Mouse (Mus musculus) liver, embryonic 16.5 days (tissue): Measurements from ENCODE around the gene Ldb2. TPM values are rescaled to one million over a fixed set of nuclear protein-coding genes. Genes with fewer than 3 reads are reported as not detected.

ENCODE experiments used
- ATAC-seq: fragments of 200-750 bp; cut with Nextera tagmentation; 2 replicates; pipeline ENCODE4 v1.8.0; 2017; ENCODE audit warnings: low read depth, mild to moderate bottlenecking, moderate number of reproducible peaks, moderate library complexity
- H3K27ac ChIP-seq: fragments of 300-500 bp; sonication (generic); 2 replicates; pipeline ENCODE4 v1.5.1; 2014; ENCODE audit warnings: mild to moderate bottlenecking, low read length
- H3K27me3 ChIP-seq: fragments of 300-500 bp; sonication (generic); 2 replicates; pipeline ENCODE4 v1.6.1; 2014; ENCODE audit warnings: low read depth, low read length, mixed read lengths; ENCODE audit not compliant: control insufficient read depth, insufficient read depth
- H3K36me3 ChIP-seq: fragments of 300-500 bp; sonication (generic); 2 replicates; pipeline ENCODE4 v1.6.1; 2014; ENCODE audit warnings: mild to moderate bottlenecking; ENCODE audit not compliant: control insufficient read depth, insufficient read depth
- H3K4me1 ChIP-seq: fragments of 300-500 bp; sonication (generic); 2 replicates; pipeline ENCODE4 v1.6.1; 2014; ENCODE audit warnings: low read depth, low read length, mixed read lengths; ENCODE audit not compliant: control insufficient read depth
- H3K4me2 ChIP-seq: fragments of 300-500 bp; sonication (generic); 2 replicates; pipeline ENCODE4 v1.6.1; 2014; ENCODE audit warnings: low read depth, low read length, mixed read lengths
- H3K4me3 ChIP-seq: fragments of 300-500 bp; sonication (generic); 2 replicates; pipeline ENCODE4 v1.5.1; 2014; ENCODE audit warnings: low read depth, mild to moderate bottlenecking, low read length
- H3K9ac ChIP-seq: fragments of 300-500 bp; sonication (generic); 2 replicates; pipeline ENCODE4 v1.6.1; 2014; ENCODE audit warnings: low read depth, low read length
- H3K9me3 ChIP-seq: fragments of 300-500 bp; sonication (generic); replicated peaks from 2 replicates; pipeline ENCODE4 v1.6.1; 2016; ENCODE audit warnings: low read length; ENCODE audit not compliant: control insufficient read depth
- WGBS: fragments of 180-500 bp; shearing (Covaris S2); extraction: QIAGEN DNeasy Blood & Tissue Kit; methylation state at CpG from one replicate; pipeline ENCODE4 v1.1.7; 2014; ENCODE audit not compliant: insufficient replicate concordance; 5-methylcytosine and 5-hydroxymethylcytosine counted together
- polyA plus RNA-seq: library from polyadenylated mRNA; unstranded; fragments of >200 nt; fragmentation: Nextera tagmentation; extraction: Ambion mirVana; gene quantifications from 2 replicates; pipeline ENCODE4 v1.2.1, GENCODE M21; 2015

Gene Ldb2
- polyA plus RNA-seq, 1 experiment from 2014 or later, result 5.9 TPM

GRCm38 (mm10) chr5:44553155-44553554 lies 246.3 kb downstream of the Ldb2 start:
- no peaks in the 10 kb centered on the region for H3K4me1 ChIP-seq
- no peak overlapping the region for H3K9ac ChIP-seq
- H3K9me3 ChIP-seq, result no peaks in the 10 kb centered on the region
- no peaks in the 10 kb centered on the region for H3K27me3 ChIP-seq
- no peak overlapping the region for H3K27ac ChIP-seq
- no peak for ATAC-seq
- no peaks in the 10 kb centered on the region for H3K36me3 ChIP-seq
- H3K4me3 ChIP-seq, result no peak overlapping the region
- H3K4me2 ChIP-seq, result no peak overlapping the region

- H3K27ac ChIP-seq, result no peak overlapping the region
- H3K36me3 ChIP-seq, result no peaks in the 10 kb centered on the region
- H3K4me3 ChIP-seq, result no peak overlapping the region
- H3K9ac ChIP-seq, result no peak overlapping the region
- no peaks in the 10 kb centered on the region for H3K4me1 ChIP-seq
- ATAC-seq, result no peak
- H3K4me2 ChIP-seq, result no peak overlapping the region
- no peaks in the 10 kb centered on the region for H3K9me3 ChIP-seq
- WGBS, result 74% methylated on average over 8 of the region's 8 CpGs
- no peaks in the 10 kb centered on the region for H3K27me3 ChIP-seq
Observed at GRCm38 (mm10) chr5:44552121-44552520, 247.4 kb downstream of the Ldb2 start.

- no peak for ATAC-seq
- WGBS, result 67% methylated on average over 11 of the region's 11 CpGs
- H3K36me3 ChIP-seq, result no peaks in the 10 kb centered on the region
- H3K9ac ChIP-seq, result no peak overlapping the region
- H3K27ac ChIP-seq, result no peak overlapping the region
- no peak overlapping the region for H3K4me3 ChIP-seq
- H3K4me2 ChIP-seq, result no peak overlapping the region
- H3K27me3 ChIP-seq, result no peaks in the 10 kb centered on the region
- H3K9me3 ChIP-seq, result no peaks in the 10 kb centered on the region
- no peaks in the 10 kb centered on the region for H3K4me1 ChIP-seq
Observed at GRCm38 (mm10) chr5:44548468-44548867, 251.0 kb downstream of the Ldb2 start.

DNA sequence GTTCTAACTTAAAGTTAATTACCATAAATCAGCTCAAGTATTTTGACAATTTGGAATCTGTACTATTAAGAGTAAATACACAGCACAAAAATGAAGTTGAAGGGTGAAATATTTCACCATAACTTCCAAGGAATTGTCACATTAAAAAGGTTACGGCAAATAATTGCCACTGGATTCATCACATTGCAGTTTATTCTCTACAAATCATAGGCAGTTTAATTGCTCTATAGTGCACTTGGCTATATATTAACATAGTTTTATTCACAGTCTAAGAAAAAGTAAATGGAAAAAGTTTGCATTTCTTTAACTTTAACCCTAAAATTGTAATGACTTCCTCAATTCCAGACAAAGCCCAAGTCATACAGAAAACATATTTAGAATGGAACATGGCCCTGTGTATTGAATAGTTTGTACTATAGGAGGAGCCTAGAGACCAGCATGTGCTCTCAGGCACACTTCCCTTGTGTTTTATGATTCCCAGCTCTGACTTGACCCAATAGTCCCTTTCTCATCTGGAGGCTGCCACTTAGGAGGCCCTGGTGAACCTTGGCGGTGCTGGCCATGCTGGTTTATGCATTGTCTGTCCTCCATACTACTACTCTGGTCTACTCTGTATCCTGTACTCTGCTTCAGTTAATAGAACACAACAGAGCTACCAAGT lies 255.9 kb downstream of the Ldb2 start:
- H3K9ac ChIP-seq, result no peak overlapping the region
- no peaks in the 10 kb centered on the region for H3K9me3 ChIP-seq
- no peak overlapping the region for H3K27ac ChIP-seq
- no peak overlapping the region for H3K4me2 ChIP-seq
- no peaks in the 10 kb centered on the region for H3K27me3 ChIP-seq
- WGBS, result 75% methylated on average over 2 of the region's 2 CpGs
- no peak overlapping the region for H3K4me3 ChIP-seq
- no peaks in the 10 kb centered on the region for H3K36me3 ChIP-seq
- ATAC-seq, result no peak
- no peaks in the 10 kb centered on the region for H3K4me1 ChIP-seq

GRCm38 (mm10) chr5:44541748-44542147 lies 257.7 kb downstream of the Ldb2 start:
- ATAC-seq, result no peak
- no peak overlapping the region for H3K9ac ChIP-seq
- no peaks in the 10 kb centered on the region for H3K4me1 ChIP-seq
- H3K27ac ChIP-seq, result no peak overlapping the region
- H3K4me2 ChIP-seq, result no peak overlapping the region
- no peak overlapping the region for H3K4me3 ChIP-seq
- H3K36me3 ChIP-seq, result no peaks in the 10 kb centered on the region
- H3K9me3 ChIP-seq, result no peaks in the 10 kb centered on the region
- H3K27me3 ChIP-seq, result no peaks in the 10 kb centered on the region
- 70% methylated on average over 9 of the region's 9 CpGs for WGBS

DNA sequence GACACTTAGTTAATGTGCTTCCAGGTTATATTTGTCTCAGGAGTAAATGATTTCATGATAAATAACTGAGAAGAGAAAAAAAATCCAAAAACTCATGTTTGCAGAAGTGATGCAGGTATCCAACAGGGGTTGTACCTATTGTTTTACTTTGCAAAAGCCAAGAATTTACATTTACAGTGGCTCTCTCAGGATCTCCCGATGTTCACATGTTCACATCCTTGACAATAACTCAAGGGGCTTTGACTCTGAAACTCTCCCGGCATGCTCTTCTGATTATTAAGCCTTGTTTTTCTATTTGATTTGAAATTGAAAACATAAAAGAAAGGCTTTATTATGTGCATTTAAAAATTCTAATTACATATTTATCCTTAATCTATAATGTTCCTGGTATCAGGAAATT lies 260.8 kb downstream of the Ldb2 start:
- no peaks in the 10 kb centered on the region for H3K27me3 ChIP-seq
- no peak overlapping the region for H3K4me2 ChIP-seq
- no peaks in the 10 kb centered on the region for H3K36me3 ChIP-seq
- no peaks in the 10 kb centered on the region for H3K4me1 ChIP-seq
- no peak overlapping the region for H3K9ac ChIP-seq
- no peak overlapping the region for H3K4me3 ChIP-seq
- 73% methylated on average over 2 of the region's 2 CpGs for WGBS
- H3K9me3 ChIP-seq, result no peaks in the 10 kb centered on the region
- H3K27ac ChIP-seq, result no peak overlapping the region
- ATAC-seq, result no peak

- H3K9ac ChIP-seq, result no peak overlapping the region
- H3K4me3 ChIP-seq, result no peak overlapping the region
- no peaks in the 10 kb centered on the region for H3K4me1 ChIP-seq
- WGBS, result 59% methylated on average over 5 of the region's 5 CpGs
- no peaks in the 10 kb centered on the region for H3K9me3 ChIP-seq
- no peak overlapping the region for H3K27ac ChIP-seq
- no peak for ATAC-seq
- no peaks in the 10 kb centered on the region for H3K36me3 ChIP-seq
- H3K27me3 ChIP-seq, result no peaks in the 10 kb centered on the region
- no peak overlapping the region for H3K4me2 ChIP-seq
Observed at GRCm38 (mm10) chr5:44538000-44538395, 261.5 kb downstream of the Ldb2 start.

DNA sequence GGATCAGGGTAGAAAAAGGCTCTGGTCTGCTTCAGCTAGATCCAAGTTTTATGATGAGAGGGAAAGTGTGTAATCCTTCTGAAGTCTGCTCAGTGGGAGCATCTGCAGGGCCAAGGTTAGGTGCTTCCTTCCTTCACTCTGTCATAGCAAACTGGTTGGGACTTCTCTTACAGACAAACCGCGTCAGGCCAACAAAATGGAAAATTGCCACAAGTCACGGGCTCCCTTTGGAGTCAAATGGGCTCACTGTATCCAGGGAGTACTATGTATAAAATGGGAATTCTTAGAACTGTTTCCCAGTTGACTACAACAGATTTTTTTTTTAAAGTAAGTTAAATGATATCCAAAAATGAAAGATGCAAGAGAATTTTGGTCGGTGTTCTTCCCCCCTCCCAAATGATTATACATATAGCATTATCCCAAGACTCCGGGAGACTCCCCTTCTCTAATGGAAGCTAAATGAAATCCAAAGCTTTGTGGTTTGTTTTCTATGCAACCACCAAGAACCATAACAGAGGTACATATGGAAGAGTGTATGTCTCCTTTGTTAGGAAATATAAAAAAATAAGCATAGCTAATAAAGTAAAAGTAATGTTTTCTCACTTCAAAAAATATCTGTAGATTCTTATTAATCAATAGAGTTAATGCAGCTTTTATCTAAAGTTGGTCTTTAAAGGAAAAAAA lies 262.0 kb downstream of the Ldb2 start:
- H3K27ac ChIP-seq, result no peak overlapping the region
- H3K4me2 ChIP-seq, result no peak overlapping the region
- H3K9ac ChIP-seq, result no peak overlapping the region
- H3K27me3 ChIP-seq, result no peaks in the 10 kb centered on the region
- no peak overlapping the region for H3K4me3 ChIP-seq
- no peak for ATAC-seq
- no peaks in the 10 kb centered on the region for H3K36me3 ChIP-seq
- H3K9me3 ChIP-seq, result no peaks in the 10 kb centered on the region
- 70% methylated on average over 5 of the region's 5 CpGs for WGBS
- no peaks in the 10 kb centered on the region for H3K4me1 ChIP-seq

- Histone ChIP-seq H3K4me2 (no peak overlapping the region), H3K27me3 (no peaks in the 10 kb centered on the region), H3K4me1 (no peaks in the 10 kb centered on the region), H3K27ac (no peak overlapping the region), H3K36me3 (no peaks in the 10 kb centered on the region), H3K9me3 (no peaks in the 10 kb centered on the region), H3K4me3 (no peak overlapping the region), H3K9ac (no peak overlapping the region)
- 61% methylated on average over 3 of the region's 3 CpGs for WGBS
- ATAC-seq, result no peak
Observed at GRCm38 (mm10) chr5:44529466-44529865, 270.0 kb downstream of the Ldb2 start.
